Mouse (Mus musculus): Measurements from ENCODE around the gene Stk32c.

DNA sequence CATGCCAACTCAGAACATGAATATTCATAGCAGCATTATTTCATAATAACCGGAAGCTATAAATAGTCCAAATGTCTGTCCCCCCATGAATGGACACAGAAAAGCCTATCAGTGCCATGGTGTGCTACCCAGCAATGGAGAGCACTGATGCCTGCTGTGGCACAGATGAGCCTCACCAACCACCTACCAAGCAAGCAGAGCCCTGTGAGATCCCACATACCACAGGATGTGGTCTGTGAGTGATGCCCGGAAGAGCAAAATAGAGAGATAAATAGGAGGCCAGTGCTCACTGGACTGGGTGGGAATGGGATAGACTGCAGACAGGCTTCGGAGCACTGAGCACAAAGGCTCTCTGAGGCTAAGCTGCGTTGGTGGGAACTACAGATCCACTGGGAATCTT is 16.1 kb downstream of the Stk32c start:
- TF ChIP-seq CTCF (IDR thresholded peaks at IDR 0.05; ENCODE audit: extremely low read depth, insufficient read depth, low read length) (no peak), POLR2A (IDR thresholded peaks at IDR 0.05; ENCODE audit: extremely low read depth, insufficient read depth, low read length) (no peak)
